Comparison of ENCODE assay signal across 8 mouse cellular contexts in genomic region chr1:126683621-126684445, GRCm38 (mm10).
DNase-seq lines count a peak whose midpoint lies in the region; ATAC-seq lines count a peak whose summit lies in the region.

No protein-coding gene starts in this region.

- H3K36me3 ChIP-seq in forebrain, embryonic 16.5 days (ENCODE audit: control insufficient read depth, insufficient read depth), result no peaks in the 10 kb centered on the region
- no peaks in the 10 kb centered on the region for H3K36me3 ChIP-seq in lung, embryonic 16.5 days (ENCODE audit: control insufficient read depth, insufficient read depth, low read length)

- peaks cover 63% of the 10 kb centered on the region for H3K4me1 ChIP-seq in forebrain, embryonic 16.5 days (replicated peaks; ENCODE audit: control insufficient read depth, insufficient read depth, low read length)
- peaks cover 25% of the 10 kb centered on the region for H3K4me1 ChIP-seq in lung, embryonic 16.5 days (replicated peaks; ENCODE audit: control insufficient read depth, insufficient read depth, low read length)

- DNase-seq in right cerebral cortex, adult 18-20 months, result peak; percentile 31
- DNase-seq in right cerebral cortex, postnatal 25 days, result no peak
- peak; percentile 65 to 75 for DNase-seq in heart, postnatal 10 days
- DNase-seq in kidney, postnatal 4 days, result peak; percentile 76 to 83
- peak; percentile 70 for DNase-seq in right cerebral cortex, postnatal 14 days
- DNase-seq in spleen, postnatal 14 days (ENCODE audit: low spot score in 2 of 2), result no peak

- peak; percentile 81 for ATAC-seq in forebrain, embryonic 16.5 days
- ATAC-seq in lung, embryonic 16.5 days (ENCODE audit: low read depth), result peak; percentile 87

- WGBS in forebrain, embryonic 16.5 days, result 3% methylated on average over 11 of the region's 11 CpGs
- 6% methylated on average over 11 of the region's 11 CpGs for WGBS in lung, embryonic 16.5 days

- no peaks in the 10 kb centered on the region for H3K9me3 ChIP-seq in forebrain, embryonic 16.5 days (ENCODE audit: control insufficient read depth, low read length)
- no peaks in the 10 kb centered on the region for H3K9me3 ChIP-seq in lung, embryonic 16.5 days (ENCODE audit: control insufficient read depth, low read length)

- H3K4me3 ChIP-seq in forebrain, embryonic 16.5 days (replicated peaks; ENCODE audit: low read length), result no peak overlapping the region
- peak overlapping the region; percentile 22 for H3K4me3 ChIP-seq in lung, embryonic 16.5 days (ENCODE audit: low read length)

- H3K9ac ChIP-seq in forebrain, embryonic 16.5 days (replicated peaks; ENCODE audit: low read depth, low read length), result no peak overlapping the region
- peak overlapping the region; percentile 43; the same call in 1 of the 2 replicates for H3K9ac ChIP-seq in lung, embryonic 16.5 days (ENCODE audit: low read length)

- intact Hi-C loops in heart, postnatal 10 days (cut with DNase I), result no loop called here

- H3K27ac ChIP-seq in forebrain, embryonic 16.5 days (ENCODE audit: low read length), result peak overlapping the region; percentile 67
- peak overlapping the region; percentile 79 for H3K27ac ChIP-seq in lung, embryonic 16.5 days (ENCODE audit: low read length)

- peak overlapping the region; percentile 30; the same call in 1 of the 2 replicates for H3K4me2 ChIP-seq in forebrain, embryonic 16.5 days (ENCODE audit: low read length)
- peak overlapping the region; percentile 47 for H3K4me2 ChIP-seq in lung, embryonic 16.5 days (ENCODE audit: low read depth, low read length)

- no peaks in the 10 kb centered on the region for H3K27me3 ChIP-seq in forebrain, embryonic 16.5 days (replicated peaks; ENCODE audit: control insufficient read depth, insufficient read depth, low read length)
- no peaks in the 10 kb centered on the region for H3K27me3 ChIP-seq in lung, embryonic 16.5 days (ENCODE audit: control insufficient read depth, insufficient read depth, low read depth, low read length)

Comparison
In these comparisons a context has a peak if more than half of its experiments do, and no peak if none do; other contexts are left out.
1. DNase-seq: peak in right cerebral cortex, adult 18-20 months (single experiment), heart, postnatal 10 days (2 of 2), kidney, postnatal 4 days (2 of 2) and right cerebral cortex, postnatal 14 days (single experiment); none in right cerebral cortex, postnatal 25 days (single experiment) and spleen, postnatal 14 days (0 of 2).